Mouse (Mus musculus) kidney, adult 2 months (tissue): ENCODE data around the gene Prg3. TPM values are rescaled to one million over a fixed set of nuclear protein-coding genes. Genes with fewer than 3 reads are reported as not detected.
A peak's percentile ranks its signal among the peaks of the same experiment; 100 is the strongest.

Source experiments
- DNase-seq: peaks from one replicate; pipeline ENCODE4 v3.0.0; 2021
- H3K27ac ChIP-seq: fragments of 200-500 bp; 2 replicates; pipeline ENCODE4 v1.5.1; 2012; ENCODE audit warnings: low read depth, low read length, control low read depth, inconsistent platforms; ENCODE audit not compliant: insufficient read depth
- H3K27me3 ChIP-seq: fragments of 200-500 bp; replicated peaks from 2 replicates; pipeline ENCODE4 v1.6.1; 2012; ENCODE audit warnings: mild to moderate bottlenecking, moderate library complexity, low read length, inconsistent platforms; ENCODE audit not compliant: control insufficient read depth, insufficient read depth
- H3K36me3 ChIP-seq: fragments of 200-500 bp; 2 replicates; pipeline ENCODE4 v1.6.1; 2012; ENCODE audit warnings: mild to moderate bottlenecking, moderate library complexity, low read length, inconsistent platforms; ENCODE audit not compliant: control insufficient read depth, insufficient read depth
- H3K4me1 ChIP-seq: fragments of 200-500 bp; 2 replicates; pipeline ENCODE4 v1.6.1; 2011; ENCODE audit warnings: low read length; ENCODE audit not compliant: control insufficient read depth, insufficient read depth
- H3K4me3 ChIP-seq: fragments of 200-500 bp; 2 replicates; pipeline ENCODE4 v1.5.1; 2011; ENCODE audit warnings: mild to moderate bottlenecking, low read depth, low read length, control low read depth; ENCODE audit not compliant: insufficient read depth
- CTCF ChIP-seq: fragments of 200-500 bp; conservative IDR thresholded peaks from 2 replicates; pipeline ENCODE4 v1.5.1; 2011; ENCODE audit warnings: low read depth, mild to moderate bottlenecking, control low read depth, low read length, moderate library complexity, mixed read lengths; ENCODE audit not compliant: insufficient read depth, insufficient read length
- POLR2A ChIP-seq: fragments of 200-500 bp; IDR thresholded peaks from one replicate; pipeline ENCODE4 v1.6.1; 2011; ENCODE audit warnings: low read depth, low read length, control low read depth
- WGBS: fragments of 180-500 bp; shearing (Covaris S2); methylation state at CpG from one replicate; pipeline ENCODE4 v1.1.7; 2018; 5-methylcytosine and 5-hydroxymethylcytosine counted together
- polyA plus RNA-seq: library from polyadenylated mRNA; depleted of rRNA; stranded (reverse); fragments of >200 nt; gene quantifications from 2 replicates; pipeline ENCODE4 v1.2.3, GENCODE M21; 2012; rRNA removed

Prg3 gene
- polyA plus RNA-seq, 1 experiment = 0.28 TPM

DNA sequence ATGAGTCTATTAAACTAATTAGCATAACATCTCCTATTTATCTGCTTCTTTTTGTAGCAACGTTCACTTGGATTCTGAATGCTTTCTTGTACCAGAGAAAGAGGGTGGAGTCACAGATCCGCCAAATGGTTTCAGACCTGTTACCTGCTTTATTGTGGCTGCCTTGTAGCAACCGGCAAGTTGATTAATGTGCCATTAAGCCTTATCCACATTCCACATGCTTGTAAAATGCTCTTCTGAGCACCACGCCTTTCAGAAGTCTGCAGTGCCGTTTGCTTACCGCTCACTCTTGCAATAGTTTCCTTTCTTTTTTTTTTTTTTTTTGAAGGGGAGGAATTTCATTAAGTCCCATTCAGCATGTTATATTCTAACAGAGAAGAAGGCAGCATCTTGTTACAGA lies 41.9 kb downstream of the Prg3 start:
- WGBS = 29% methylated on average over 6 of the region's 6 CpGs
- Histone ChIP-seq H3K36me3 (no peaks in the 10 kb centered on the region), H3K4me3 (no peak overlapping the region), H3K4me1 (no peaks in the 10 kb centered on the region), H3K27me3 (no peaks in the 10 kb centered on the region), H3K27ac (no peak overlapping the region)
- TF ChIP-seq CTCF (no peak), POLR2A (no peak)
- DNase-seq = no peak

GRCm38 (mm10) chr2:85030989-85031388 lies 43.0 kb downstream of the Prg3 start:
- Histone ChIP-seq H3K4me1 (no peaks in the 10 kb centered on the region), H3K27me3 (no peaks in the 10 kb centered on the region), H3K36me3 (no peaks in the 10 kb centered on the region), H3K27ac (no peak overlapping the region), H3K4me3 (no peak overlapping the region)
- 51% methylated on average over 6 of the region's 6 CpGs for WGBS
- DNase-seq = no peak
- TF ChIP-seq POLR2A (no peak), CTCF (no peak)

- Histone ChIP-seq H3K4me3 (no peak overlapping the region), H3K36me3 (no peaks in the 10 kb centered on the region), H3K27ac (no peak overlapping the region), H3K27me3 (no peaks in the 10 kb centered on the region), H3K4me1 (peaks cover 8% of the 10 kb centered on the region; the same call in 1 of the 2 replicates)
- WGBS = 82% methylated on average over 2 of the region's 2 CpGs
- DNase-seq = no peak
- TF ChIP-seq CTCF (no peak), POLR2A (no peak)
These were observed 45.1 kb downstream of the Prg3 start for GRCm38 (mm10) chr2:85033121-85033520.

GRCm38 (mm10) chr2:85034169-85034568 lies 46.2 kb downstream of the Prg3 start:
- DNase-seq = no peak
- 78% methylated on average over 7 of the region's 7 CpGs for WGBS
- Histone ChIP-seq H3K27ac (no peak overlapping the region), H3K4me3 (no peak overlapping the region), H3K4me1 (peaks cover 11% of the 10 kb centered on the region; the same call in 1 of the 2 replicates), H3K27me3 (no peaks in the 10 kb centered on the region), H3K36me3 (no peaks in the 10 kb centered on the region)
- TF ChIP-seq POLR2A (no peak), CTCF (no peak)

GRCm38 (mm10) chr2:85036507-85037046 lies 48.6 kb downstream of the Prg3 start:
- TF ChIP-seq CTCF = no peak
- TF ChIP-seq POLR2A = no peak
- Histone ChIP-seq H3K4me1 (peaks cover 11% of the 10 kb centered on the region; the same call in 1 of the 2 replicates), H3K36me3 (peaks cover 4% of the 10 kb centered on the region), H3K27me3 (no peaks in the 10 kb centered on the region), H3K4me3 (peak overlapping the region; percentile 92), H3K27ac (peak overlapping the region; percentile 14; the same call in 1 of the 2 replicates)
- 5% methylated on average over 11 of the region's 11 CpGs for WGBS
- no peak for DNase-seq

DNA sequence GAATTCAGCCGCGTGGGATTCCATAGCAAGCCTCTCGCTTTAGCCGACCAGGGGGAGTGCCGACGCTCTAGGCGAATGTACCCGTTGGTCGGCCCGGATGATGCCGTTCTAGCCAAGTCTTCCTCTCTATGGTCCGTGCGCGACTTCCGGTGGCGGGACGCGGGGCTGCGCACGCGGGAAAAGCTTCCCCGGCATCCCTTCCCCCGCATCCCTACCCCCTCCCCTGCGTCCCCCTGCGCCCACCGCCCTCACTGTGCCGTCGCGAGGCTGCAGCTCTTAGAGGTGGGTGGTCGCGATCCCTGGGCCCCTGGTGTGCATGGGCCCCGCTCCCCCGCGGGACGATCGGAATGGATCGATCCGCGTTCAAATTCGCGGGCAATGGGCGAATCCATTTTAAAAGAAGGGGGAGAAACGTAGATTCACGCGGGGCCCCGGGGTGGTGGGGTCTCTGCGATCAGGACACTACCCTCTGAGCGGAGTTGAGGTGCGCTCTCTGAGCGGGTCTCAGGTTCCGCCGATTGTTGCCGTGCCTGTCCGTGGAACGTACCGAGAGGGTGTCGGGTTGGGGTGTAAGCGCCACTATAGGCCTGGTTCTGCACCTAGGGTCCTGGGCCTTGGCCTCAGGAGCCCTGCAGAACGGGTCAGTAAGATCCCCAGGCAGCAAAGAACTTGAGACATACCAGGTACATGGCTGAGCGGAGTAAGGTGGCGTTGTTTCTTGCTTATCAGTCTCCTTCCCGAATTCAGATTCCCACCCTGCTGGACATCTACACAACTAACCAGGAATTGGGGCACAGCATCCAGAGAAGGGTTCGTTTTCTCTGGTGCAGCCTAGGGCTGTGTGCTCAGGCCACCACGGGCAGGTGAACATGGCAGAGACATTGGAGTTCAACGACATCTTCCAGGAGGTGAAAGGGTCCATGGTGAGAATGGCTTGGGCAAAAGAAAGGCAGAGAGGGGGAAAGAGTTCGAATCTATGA lies 49.3 kb downstream of the Prg3 start, which contains the start of the genes Ssrp1 and P2rx3:
TSS of gene Ssrp1 (plus strand) at position 188 of the 980 bp plus-strand sequence.
TSS of gene P2rx3 (minus strand) at position 416 of the 980 bp plus-strand sequence.
- no peaks in the 10 kb centered on the region for H3K27me3 ChIP-seq
- H3K4me3 ChIP-seq = peak within 1 kb of the TSS; percentile 92
- H3K36me3 ChIP-seq = peaks cover 4% of the 10 kb centered on the region
- peak within 1 kb of the TSS; percentile 61 for H3K27ac ChIP-seq
- peak; percentile 95 for DNase-seq
- under 1% methylated on average over 66 of the region's 66 CpGs for WGBS
- peaks cover 11% of the 10 kb centered on the region; the same call in 1 of the 2 replicates for H3K4me1 ChIP-seq
- TF ChIP-seq POLR2A (peak; percentile 49), CTCF (no peak)

- no peak overlapping the region for H3K27ac ChIP-seq
- no peak for DNase-seq
- WGBS = 68% methylated on average over 13 of the region's 13 CpGs
- TF ChIP-seq CTCF (no peak), POLR2A (no peak)
- no peaks in the 10 kb centered on the region for H3K27me3 ChIP-seq
- H3K4me1 ChIP-seq = peaks cover 11% of the 10 kb centered on the region; the same call in 1 of the 2 replicates
- peaks cover 6% of the 10 kb centered on the region for H3K36me3 ChIP-seq
- no peak overlapping the region for H3K4me3 ChIP-seq
These were observed 50.3 kb downstream of the Prg3 start for GRCm38 (mm10) chr2:85038336-85038735.

Other genes with a start within 250 kb of the Prg3 start
- gene Gm19426, start 244.6 kb upstream of the Prg3 start, polyA plus RNA-seq = 2.0 TPM in 2 replicates
- gene Serping1, start 212.8 kb upstream of the Prg3 start, polyA plus RNA-seq = 232 and 288 TPM in 2 replicates
- 18.1 and 24.1 TPM in 2 replicates for gene Ube2l6, start 189.4 kb upstream of the Prg3 start, polyA plus RNA-seq
- gene Smtnl1, start 165.6 kb upstream of the Prg3 start, polyA plus RNA-seq = 2.6 TPM in 1 of 2 replicates, not detected in the other
- gene Timm10, start 161.2 kb upstream of the Prg3 start, polyA plus RNA-seq = 62.2 and 90.3 TPM in 2 replicates
- gene Slc43a1, start 149.4 kb upstream of the Prg3 start, polyA plus RNA-seq = 3.6 and 4.3 TPM in 2 replicates
- 1.4 and 1.5 TPM in 2 replicates for gene Rtn4rl2, start 101.5 kb upstream of the Prg3 start, polyA plus RNA-seq
- 60.8 and 62.2 TPM in 2 replicates for gene Slc43a3, start 51.6 kb upstream of the Prg3 start, polyA plus RNA-seq
- gene Prg2, start 7.8 kb upstream of the Prg3 start, polyA plus RNA-seq = 0.16 TPM in 1 of 2 replicates, not detected in the other
- 70.2 and 78.9 TPM in 2 replicates for gene Ssrp1, start 49.0 kb downstream of the Prg3 start, polyA plus RNA-seq
- 0.80 and 0.90 TPM in 2 replicates for gene P2rx3, start 49.2 kb downstream of the Prg3 start, polyA plus RNA-seq
- gene Tnks1bp1, start 59.8 kb downstream of the Prg3 start, polyA plus RNA-seq = 46.9 and 47.0 TPM in 2 replicates
- gene Aplnr, start 148.0 kb downstream of the Prg3 start, polyA plus RNA-seq = 14.0 and 16.6 TPM in 2 replicates
- gene Lrrc55, start 209.0 kb downstream of the Prg3 start, polyA plus RNA-seq = 0.52 and 0.61 TPM in 2 replicates